Mouse (Mus musculus) testis, adult 2 months (tissue): ENCODE results near the gene Syngr2. TPM values are rescaled to one million over a fixed set of nuclear protein-coding genes. Genes with fewer than 3 reads are reported as not detected.

Experiments used
- H3K27ac ChIP-seq: fragments of 200-500 bp; 2 replicates; pipeline ENCODE4 v1.5.1; 2012; ENCODE audit warnings: low read depth, low read length; ENCODE audit not compliant: control insufficient read depth, insufficient read depth
- H3K27me3 ChIP-seq: fragments of 200-500 bp; 2 replicates; pipeline ENCODE4 v1.6.1; 2012; ENCODE audit warnings: mild to moderate bottlenecking, low read length, moderate library complexity; ENCODE audit not compliant: control insufficient read depth, insufficient read depth
- H3K36me3 ChIP-seq: fragments of 200-500 bp; 2 replicates; pipeline ENCODE4 v1.6.1; 2012; ENCODE audit warnings: mild to moderate bottlenecking, low read length; ENCODE audit not compliant: control insufficient read depth, insufficient read depth
- H3K4me1 ChIP-seq: fragments of 200-500 bp; 2 replicates; pipeline ENCODE4 v1.6.1; 2012; ENCODE audit warnings: low read length; ENCODE audit not compliant: control insufficient read depth, insufficient read depth
- H3K4me3 ChIP-seq: fragments of 200-500 bp; 2 replicates; pipeline ENCODE4 v1.5.1; 2012; ENCODE audit warnings: low read depth, mild to moderate bottlenecking, low read length, moderate library complexity, mixed read lengths; ENCODE audit not compliant: control insufficient read depth
- CTCF ChIP-seq: fragments of 200-500 bp; IDR thresholded peaks from 2 replicates; pipeline ENCODE4 v1.5.1; 2012; ENCODE audit warnings: low read depth, mild to moderate bottlenecking, inconsistent platforms, low read length, moderate library complexity; ENCODE audit not compliant: control insufficient read depth, insufficient read depth, insufficient replicate concordance
- POLR2A ChIP-seq: fragments of 200-500 bp; IDR thresholded peaks from 2 replicates; pipeline ENCODE4 v1.6.1; 2012; ENCODE audit warnings: low read depth, mild to moderate bottlenecking, inconsistent platforms, low read length, moderate library complexity; ENCODE audit not compliant: control insufficient read depth
- polyA plus RNA-seq: library from polyadenylated mRNA; depleted of rRNA; stranded (reverse); fragments of >200 nt; gene quantifications from 2 replicates; pipeline ENCODE4 v1.2.3, GENCODE M21; 2012

Syngr2 gene
- polyA plus RNA-seq, 1 experiment = 32.5 TPM

DNA sequence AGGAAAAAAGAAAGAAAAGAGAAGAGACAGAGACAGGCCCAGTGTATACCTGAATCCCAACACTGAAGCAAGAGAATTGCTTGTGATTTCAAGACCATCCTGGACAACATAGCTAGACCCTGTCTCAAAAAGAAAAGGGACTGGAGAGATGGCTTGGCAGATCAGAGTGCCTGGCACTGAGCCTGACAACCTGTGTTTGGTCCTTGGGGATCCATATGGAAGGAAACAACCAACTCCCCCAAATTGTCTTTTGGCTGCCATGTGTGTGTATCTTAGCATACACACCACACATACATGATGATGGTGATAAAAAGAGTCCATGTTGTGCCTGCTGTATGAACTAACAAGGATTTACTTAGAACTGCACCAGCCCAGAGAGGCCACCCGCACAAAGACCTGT lies 29.6 kb downstream of the Syngr2 start:
- no peak overlapping the region for H3K4me3 ChIP-seq
- no peaks in the 10 kb centered on the region for H3K27me3 ChIP-seq
- H3K36me3 ChIP-seq = no peaks in the 10 kb centered on the region
- H3K27ac ChIP-seq = no peak overlapping the region
- peaks cover 9% of the 10 kb centered on the region for H3K4me1 ChIP-seq
- no peak for TF ChIP-seq POLR2A
- TF ChIP-seq CTCF = no peak

DNA sequence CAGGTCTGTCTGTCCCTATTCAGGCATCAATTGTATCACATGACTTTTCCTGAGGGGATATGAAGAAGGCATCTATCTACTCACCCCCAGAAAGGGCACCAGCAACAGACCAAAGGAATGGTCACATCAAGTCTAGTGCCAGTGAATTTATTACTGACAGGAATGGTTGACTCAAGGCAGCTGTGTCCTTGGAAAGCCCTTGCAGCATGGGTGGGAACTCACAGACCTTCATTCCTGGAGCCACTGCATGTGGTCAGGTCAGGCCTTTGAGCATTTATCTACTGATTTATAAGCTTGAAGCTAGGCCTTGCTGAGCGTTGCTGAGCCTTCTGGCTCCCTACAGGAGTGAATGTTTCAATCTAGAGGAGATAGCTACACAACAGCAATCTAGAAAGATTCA lies 31.4 kb downstream of the Syngr2 start:
- Histone ChIP-seq H3K4me3 (no peak overlapping the region), H3K27me3 (no peaks in the 10 kb centered on the region), H3K4me1 (peaks cover 9% of the 10 kb centered on the region), H3K36me3 (no peaks in the 10 kb centered on the region), H3K27ac (no peak overlapping the region)
- TF ChIP-seq CTCF (no peak), POLR2A (no peak)

DNA sequence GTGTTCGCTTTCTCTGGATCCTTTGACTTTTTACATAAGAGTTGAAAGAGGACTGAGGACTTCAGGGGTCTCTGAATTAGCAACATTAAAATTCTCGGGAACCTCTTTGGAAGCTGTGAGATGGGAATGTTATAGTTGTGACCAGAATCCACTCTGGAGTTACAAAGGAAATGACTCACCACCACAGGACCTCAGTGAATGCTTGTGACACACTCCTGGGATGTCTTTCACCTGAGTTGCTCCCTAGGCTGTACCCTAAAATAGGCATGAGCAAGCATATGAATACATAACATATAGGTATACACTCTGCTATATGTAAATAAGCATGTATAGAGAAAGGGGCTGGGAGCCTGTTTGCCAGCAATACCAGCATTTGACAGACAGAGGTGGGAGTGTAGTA lies 34.0 kb downstream of the Syngr2 start:
- Histone ChIP-seq H3K4me3 (no peak overlapping the region), H3K36me3 (no peaks in the 10 kb centered on the region), H3K27ac (no peak overlapping the region), H3K27me3 (no peaks in the 10 kb centered on the region), H3K4me1 (peaks cover 7% of the 10 kb centered on the region)
- TF ChIP-seq POLR2A (no peak), CTCF (no peak)

DNA sequence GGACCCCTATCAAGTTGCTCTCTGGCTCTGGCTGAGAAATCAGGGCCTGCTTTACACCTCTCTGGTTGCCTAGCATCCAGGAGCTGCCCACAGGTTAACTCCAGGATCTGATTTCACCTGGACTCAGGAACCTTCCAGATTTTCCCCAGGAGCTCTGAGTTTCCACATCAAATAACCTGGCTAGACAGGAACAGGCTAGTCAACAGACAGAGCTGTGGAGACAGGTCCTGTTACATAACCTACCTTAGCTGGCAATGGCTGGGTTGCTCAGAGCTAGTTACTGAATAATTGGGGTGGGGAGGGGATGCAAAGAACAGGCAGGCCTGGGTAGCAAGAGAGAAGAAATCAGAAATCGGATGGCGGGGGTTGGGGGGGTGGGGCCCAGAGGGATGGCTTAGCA lies 35.5 kb downstream of the Syngr2 start:
- no peaks in the 10 kb centered on the region for H3K27me3 ChIP-seq
- no peak overlapping the region for H3K4me3 ChIP-seq
- no peak overlapping the region for H3K27ac ChIP-seq
- no peak for TF ChIP-seq POLR2A
- TF ChIP-seq CTCF = no peak
- H3K36me3 ChIP-seq = no peaks in the 10 kb centered on the region
- H3K4me1 ChIP-seq = peaks cover 14% of the 10 kb centered on the region

DNA sequence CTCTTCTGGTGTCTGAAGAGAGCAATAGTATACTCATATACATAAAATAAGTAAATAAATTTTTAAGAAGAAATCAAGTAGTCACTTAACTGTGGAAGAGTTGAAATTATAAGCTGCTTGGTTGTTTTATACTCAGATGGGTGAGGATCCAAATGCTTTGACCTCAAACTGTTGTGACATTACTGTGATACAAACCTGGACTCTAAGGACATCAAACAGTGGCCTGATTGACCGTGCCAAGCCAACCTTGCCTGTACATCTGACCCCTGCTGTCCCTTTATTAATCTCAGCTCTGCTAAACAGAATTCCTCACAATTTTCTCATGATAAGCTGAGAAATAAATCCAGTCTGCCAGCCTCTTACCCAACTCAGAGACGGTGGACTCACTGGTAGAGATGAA lies 36.2 kb downstream of the Syngr2 start:
- Histone ChIP-seq H3K36me3 (no peaks in the 10 kb centered on the region; the same call in 1 of the 2 replicates), H3K27me3 (no peaks in the 10 kb centered on the region), H3K4me3 (no peak overlapping the region), H3K27ac (no peak overlapping the region), H3K4me1 (peaks cover 14% of the 10 kb centered on the region)
- no peak for TF ChIP-seq POLR2A
- no peak for TF ChIP-seq CTCF

DNA sequence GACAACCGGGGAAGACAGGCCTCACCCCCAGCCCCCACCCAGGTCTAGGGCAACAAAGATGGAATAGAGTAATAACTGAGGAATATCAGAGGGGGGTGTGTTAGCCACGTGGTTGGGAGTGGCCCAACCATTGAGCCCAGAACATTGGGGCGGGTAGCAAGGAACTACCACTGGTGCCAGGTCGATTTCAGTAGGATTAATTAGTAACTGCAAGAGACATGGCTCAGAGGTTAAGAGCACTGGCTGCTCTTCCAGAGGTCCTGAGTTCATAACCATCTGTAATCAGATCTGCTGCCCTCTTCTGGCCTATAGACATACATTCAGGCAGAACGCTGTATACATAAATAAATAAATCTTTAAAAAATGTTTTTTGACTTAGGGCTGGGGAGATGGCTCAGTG lies 37.2 kb downstream of the Syngr2 start:
- Histone ChIP-seq H3K27ac (no peak overlapping the region), H3K4me1 (peaks cover 14% of the 10 kb centered on the region), H3K27me3 (no peaks in the 10 kb centered on the region), H3K4me3 (no peak overlapping the region), H3K36me3 (no peaks in the 10 kb centered on the region; the same call in none of the 2 replicates)
- no peak for TF ChIP-seq POLR2A
- TF ChIP-seq CTCF = no peak

- Histone ChIP-seq H3K27me3 (no peaks in the 10 kb centered on the region), H3K27ac (peak overlapping the region; percentile 88), H3K4me1 (peaks cover 14% of the 10 kb centered on the region), H3K4me3 (no peak overlapping the region), H3K36me3 (no peaks in the 10 kb centered on the region; the same call in none of the 2 replicates)
- no peak for TF ChIP-seq POLR2A
- no peak for TF ChIP-seq CTCF
These were observed 38.2 kb downstream of the Syngr2 start for GRCm38 (mm10) chr11:117847593-117848215.
